Mouse (Mus musculus): ENCODE data around the gene 1700025G04Rik.

Gene 1700025G04Rik

DNA sequence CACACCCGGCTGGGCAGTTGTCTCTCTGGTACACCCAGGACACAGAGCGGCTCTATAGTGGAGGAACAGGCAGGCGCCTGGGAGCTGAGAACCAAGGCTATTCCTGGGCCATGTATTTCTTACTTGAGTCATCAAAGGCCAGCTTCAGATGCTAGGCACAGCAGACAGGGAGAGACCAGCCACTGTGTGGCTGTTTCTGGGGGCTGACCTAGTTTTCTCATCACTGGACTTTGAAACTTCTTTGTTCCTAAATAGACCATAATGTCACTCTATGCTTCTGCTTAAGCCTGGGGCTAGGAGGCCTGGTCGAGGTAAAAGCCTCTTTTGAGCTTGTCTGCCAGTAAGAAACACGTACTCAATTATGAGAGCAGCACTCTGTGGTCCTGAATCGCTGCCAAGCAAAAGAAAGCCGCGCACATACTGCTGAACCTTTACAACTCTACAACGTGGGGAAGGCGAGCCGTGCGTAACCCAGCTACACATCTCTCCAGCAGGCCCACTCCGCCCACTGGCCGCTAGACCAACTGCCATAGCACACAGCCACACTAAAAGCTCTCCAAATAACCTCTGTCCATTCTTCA is 199.8 kb downstream of the 1700025G04Rik start:
- peak; percentile 20 to 31 for DNase-seq

DNA sequence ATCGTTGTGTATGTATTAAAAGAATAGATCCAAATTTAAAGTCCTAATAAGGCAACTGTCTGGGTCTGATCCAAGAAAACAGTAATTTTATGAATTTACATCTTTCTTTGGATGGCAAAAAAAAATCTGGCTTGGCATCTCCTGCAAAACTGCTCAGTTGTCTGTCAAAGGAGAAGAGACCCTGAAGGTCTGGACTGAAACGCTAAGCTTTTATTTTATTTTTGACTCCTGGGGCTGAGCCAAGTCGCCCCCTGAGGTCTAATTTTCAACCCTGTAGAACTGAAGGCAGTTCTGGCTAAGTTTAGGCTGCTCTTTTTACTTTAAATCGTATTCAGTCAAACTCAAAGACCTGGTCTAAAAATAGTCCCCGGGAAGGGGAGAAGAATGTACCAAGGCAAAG is 202.3 kb downstream of the 1700025G04Rik start:
- no peak for DNase-seq

DNA sequence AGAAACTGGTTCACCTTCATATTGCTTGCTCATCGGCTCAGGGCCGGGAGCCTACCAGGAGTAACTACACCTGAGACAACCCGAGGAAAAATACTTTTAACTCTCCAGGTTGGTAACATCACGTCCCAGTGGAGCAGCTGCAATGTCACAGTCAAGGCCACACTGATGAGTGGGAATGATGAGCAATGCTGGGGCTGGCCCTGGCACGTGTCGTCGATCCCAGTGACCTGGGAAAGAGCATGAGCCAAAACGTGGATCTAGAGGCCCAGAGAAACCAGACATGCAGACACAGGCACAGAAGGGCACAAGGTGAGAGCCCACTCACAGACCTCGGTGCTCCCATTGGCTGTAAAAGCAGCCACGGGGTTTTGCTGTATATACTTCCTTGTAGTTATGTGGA is 202.8 kb downstream of the 1700025G04Rik start:
- DNase-seq, result no peak

DNA sequence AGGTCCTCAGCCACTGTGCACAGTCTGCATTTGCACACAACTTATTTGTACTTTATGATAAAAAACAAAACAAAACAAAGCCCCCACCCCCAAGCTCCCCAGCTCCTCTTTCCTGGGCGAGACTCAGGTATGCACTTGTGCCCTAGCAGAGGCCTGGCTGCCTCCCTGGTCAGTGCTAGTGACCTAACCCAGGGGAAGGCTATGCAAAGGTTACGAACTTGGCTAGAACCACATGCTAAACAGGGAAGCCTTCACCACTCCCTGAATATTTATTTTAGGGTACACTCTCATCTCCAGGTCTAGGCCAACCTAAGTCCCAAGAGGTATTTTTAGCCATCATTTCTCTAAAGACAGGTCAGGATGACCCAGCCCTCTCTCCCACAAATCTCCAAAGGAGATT is 203.8 kb downstream of the 1700025G04Rik start:
- no peak for DNase-seq

DNA sequence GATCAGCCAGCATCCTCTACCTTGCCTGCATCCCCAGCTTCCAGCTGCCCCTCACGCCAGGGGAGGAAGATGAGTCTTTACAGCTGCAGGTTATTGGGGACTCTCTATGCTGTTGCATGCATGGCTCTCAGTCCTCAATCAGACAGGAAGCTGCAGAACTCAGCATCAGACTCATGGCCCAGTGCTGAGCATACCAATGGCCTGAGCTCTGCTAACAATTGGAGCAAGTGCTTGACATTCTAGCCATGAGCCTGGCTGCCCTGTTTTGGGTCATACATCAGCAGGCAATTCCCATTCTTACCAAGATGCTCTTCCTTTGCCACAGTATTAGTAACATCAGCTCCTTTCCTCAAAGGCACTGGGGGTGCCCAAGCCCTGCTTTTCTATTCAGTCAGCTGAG is 208.7 kb downstream of the 1700025G04Rik start:
- DNase-seq, result no peak

DNA sequence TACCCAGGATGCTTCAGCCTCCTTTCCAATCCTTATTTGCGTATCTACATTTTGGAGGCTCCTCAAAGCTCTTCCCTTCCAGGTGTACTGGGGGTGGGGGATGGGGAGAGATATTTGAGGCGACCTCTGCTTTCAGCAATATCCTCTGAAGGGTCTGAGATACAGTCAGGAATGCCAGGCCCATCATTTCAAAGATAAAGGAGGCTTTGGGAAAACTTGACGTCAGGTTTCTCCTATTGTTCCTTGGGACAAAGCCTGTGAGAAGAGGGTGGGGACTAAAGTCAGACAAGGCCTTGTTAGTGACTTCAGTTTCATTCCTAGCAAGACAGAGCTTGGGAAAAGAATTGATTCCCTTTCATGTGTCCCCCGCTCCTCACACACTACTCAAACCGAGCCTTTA is 209.2 kb downstream of the 1700025G04Rik start:
- no peak for DNase-seq

DNA sequence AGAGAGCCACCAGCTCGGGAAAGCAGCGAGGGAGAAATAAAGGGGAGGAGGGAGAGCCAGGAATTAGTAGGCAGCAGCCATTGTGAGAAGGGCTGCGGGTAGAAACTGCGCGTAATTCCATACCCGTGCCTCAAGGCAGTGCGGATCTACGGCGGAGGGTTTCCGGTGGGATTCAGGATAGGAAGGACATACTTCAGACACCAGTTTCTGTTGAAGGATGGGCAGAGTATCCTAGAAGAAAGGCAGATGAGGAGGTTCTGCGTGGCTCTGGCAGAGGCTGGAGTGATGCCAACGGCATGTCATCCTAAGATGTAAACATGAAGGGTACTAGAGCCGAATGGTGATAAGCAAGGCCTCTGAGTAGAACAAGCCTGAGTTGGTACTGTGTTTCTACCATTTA is 210.0 kb downstream of the 1700025G04Rik start:
- DNase-seq, result no peak

DNA sequence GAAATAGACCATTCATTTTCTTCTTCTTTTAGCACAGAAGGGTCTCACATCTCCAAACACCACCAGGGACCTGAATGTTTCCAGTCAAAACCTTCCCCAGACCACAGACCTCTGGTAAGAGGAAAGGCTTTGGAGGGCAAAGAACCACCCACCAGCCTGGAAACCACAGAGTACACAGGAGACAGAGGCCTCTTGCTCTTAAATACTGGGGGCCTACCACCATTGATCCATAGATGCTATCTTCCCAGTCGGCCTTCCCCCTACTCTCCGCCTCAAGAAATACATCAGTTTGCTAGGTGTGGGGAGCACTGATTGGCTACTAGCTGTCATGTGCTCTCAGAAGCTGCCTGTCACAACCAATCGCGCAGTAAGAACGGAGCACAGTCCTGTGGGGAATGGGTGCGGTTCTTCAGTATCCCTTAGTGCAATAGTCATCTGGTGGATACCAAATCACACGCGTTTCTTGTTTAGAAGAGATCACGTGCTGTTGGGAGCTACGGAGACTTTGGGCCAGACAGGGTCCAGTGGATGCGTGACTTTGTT is 210.5 kb downstream of the 1700025G04Rik start:
- no peak for DNase-seq

DNA sequence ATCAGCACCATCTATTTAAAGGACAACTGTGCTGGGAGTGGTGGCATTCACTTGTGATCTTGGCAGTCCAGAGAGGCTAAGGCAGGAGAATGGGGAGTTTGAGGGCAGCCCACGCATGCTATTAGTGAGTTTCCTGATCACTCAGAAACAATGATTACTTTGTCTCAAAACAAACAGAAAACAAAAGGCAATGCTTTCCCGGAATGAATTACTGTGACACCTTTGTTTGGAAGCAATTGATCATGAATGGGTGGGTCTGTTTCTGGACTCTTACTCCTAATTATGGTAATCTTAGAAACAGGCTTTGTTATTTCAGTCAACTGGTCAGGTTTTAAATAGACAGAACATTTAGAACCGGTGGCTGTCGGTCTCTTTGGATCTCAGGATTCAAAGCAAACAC is 211.5 kb downstream of the 1700025G04Rik start:
- DNase-seq, result no peak

DNA sequence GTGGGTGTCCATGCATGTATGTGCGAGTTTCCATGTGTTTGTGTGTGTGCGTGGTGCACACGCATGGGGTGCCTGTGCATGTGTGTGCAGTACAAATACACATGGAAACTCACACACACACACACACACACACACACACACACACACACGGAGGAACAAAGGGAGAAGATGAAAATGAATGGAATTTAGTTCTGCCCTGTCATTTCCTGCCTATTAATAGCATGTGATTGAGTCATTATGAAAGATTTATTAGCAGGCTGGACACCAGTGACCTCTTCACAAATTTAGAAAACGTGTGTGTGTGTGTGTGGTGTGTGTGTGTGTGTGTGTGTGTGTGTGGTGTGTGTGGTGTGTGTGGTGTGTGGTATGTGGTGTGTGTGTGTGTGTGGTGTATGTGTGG is 217.0 kb downstream of the 1700025G04Rik start:
- DNase-seq, result no peak

DNA sequence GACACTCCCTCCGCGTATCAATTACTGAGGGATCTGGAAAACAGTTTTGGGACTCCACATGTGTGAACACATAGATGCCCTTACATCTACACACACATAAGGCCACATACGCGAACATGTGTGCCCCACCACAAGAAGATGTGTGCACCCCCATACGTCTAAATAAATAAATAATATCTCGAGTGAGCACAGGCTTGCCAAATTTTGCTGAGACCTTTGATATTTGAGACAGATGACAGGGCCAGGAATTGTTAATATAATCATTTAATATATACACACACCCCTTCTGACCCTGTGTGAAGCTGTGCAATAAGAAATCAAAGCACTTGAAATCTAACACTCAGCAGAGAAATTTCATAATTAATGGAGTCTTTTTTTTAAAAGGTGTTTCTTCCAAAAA is 225.6 kb downstream of the 1700025G04Rik start:
- no peak for DNase-seq

DNA sequence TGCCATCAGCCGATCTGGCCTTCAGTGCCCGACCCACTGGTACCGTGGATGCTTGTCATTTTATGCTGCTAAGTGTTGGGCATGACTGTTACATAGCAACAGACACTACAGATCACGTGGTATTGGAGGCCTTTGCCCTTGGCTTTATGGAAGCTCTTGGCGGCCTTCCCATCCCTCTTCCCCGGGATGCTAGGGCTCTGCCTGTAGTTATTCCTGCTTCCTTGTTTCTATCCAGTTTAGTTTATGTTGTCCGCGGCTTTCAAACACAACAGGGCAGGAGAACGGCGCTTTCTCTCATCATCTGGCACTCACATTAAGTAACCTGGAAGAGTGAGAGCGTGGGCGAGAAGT is 226.2 kb downstream of the 1700025G04Rik start:
- DNase-seq, result peak in 1 of 2 experiments; percentile 7

DNA sequence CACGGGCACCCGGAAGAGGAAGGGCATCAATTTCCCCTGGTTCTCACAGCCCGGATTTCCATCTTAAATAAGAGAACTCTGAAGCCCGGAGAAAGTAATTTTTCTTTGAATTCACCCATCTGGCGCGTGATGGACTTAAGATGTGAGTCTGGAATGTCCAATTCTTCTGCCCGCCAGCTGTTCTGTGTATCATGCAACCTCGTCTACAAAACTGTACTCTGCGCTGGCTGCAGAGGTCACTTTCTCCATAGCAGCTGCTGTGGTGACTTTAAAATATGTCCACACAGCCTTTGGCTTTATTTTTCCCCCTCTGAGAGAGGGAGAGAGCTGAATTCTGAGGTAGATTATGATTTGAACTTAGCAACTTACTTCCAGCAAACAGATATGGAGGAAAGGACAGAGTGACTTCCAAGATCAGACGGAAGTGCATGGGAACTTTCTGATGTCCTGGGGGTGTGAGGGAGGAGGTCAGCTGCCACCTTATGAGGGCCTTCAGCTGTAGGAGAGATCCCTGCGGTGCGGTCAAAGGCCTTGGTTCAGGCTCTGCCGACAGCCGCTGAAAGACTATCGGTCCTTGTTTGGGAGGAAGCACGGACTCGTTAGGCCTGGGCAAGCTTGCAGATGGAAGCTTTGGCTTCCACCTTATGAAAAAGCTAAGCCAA is 226.7 kb downstream of the 1700025G04Rik start:
- DNase-seq, result peak in 1 of 2 experiments; percentile 36

DNA sequence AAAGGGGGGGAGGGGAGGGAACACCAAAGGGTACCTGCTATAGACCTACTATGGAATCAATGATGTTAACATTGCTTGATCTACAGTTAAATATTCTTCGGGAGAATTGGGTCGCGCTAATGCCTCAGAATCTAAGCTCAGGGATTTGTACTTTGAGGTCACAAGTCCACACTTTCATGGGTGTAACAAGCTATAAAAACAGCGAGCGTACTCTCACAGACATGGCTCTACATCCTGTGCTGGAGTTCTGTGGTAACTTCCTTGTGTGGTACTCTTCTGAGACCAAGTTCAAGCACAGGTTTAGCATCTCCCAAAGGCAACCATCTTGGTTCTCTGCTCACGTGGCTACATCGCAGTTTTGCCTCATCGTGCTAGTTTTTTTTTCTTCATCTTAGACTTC is 227.8 kb downstream of the 1700025G04Rik start:
- DNase-seq, result no peak

DNA sequence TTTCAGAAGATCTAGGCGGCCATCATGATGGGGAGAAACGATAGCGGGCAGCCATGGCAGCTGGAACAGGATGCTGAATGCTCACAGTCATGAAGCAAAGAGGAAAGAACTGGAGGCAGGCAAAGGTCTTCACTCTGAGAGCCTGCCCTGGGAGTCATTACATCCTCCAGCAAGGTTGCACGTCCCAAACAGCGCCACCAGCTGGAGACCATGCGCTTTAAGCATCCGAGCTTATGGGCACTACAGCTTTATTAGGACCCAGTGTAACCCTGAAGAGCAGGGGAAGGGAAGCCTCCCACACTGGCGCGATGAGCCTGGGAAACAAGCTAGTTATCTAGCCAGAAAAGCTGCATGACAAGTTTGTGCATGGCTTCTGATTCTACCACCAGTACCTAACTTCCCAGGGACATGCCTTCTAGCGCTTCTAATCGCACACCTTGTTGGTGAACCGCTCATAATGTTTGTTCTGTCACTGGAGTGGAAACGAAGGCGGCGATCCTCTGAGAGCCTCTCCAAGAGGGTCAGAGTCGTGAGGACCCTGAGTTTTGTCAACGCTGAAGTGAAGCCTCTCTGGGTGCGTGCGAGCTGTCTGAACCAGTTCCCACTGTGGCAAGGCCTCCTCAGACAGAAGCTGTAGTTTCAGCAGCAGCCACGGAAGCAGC is 228.5 kb downstream of the 1700025G04Rik start:
- DNase-seq, result no peak

DNA sequence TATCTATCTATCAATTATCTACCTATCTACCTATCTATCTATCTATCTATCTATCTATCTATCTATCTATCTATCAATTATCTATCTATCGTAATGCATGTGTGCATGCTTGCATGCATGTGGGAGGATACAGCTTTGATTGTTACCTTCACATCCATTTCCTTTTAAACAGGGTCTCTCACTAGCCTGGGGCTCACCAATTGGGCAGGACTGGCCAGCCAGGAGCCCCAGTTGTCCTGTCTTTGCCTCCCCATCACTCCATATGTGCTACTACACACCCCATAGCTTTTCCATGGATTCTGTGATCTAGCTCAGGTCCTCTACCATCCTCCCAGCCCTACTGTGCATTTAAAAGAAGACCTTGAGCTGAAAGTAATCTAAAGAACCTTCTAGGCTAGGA is 231.5 kb downstream of the 1700025G04Rik start:
- DNase-seq, result no peak

DNA sequence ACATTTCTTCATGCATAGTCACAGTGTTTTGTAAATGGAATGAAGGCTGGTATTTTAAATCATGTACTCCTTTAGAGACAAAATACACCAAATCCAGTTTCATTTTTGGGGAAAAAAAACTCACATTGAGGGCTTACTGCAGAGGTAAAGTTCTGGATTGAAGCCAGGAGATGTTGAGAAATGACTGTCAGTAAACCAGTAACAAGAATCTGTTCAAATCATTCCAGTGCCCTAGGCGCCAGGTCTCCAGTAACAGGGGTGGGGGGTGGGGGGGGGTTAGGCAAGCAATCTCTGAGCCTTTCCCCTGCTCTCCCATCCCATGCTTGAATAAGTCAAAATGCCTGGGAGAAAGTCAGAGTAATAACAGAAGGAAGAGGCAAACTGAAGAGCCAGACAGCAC is 234.4 kb downstream of the 1700025G04Rik start:
- no peak for DNase-seq

DNA sequence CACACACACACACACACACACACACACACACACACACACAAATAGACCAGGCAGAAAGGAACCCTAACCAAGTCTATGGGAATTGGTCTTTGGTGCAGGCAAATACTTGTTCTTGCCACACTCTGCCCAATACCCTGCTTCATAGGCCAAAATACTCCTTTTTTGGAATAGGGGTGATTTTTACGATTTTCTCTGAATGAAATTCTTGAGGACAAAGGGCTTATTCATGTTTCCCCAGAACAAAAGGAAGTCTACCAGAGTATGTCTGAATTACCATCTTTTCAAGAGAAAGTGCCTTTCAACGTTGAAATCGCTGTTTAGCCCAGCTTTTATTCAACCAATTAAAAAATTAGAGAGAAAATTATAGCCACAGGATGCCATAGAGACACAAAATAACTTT is 237.9 kb downstream of the 1700025G04Rik start:
- no peak for DNase-seq

DNA sequence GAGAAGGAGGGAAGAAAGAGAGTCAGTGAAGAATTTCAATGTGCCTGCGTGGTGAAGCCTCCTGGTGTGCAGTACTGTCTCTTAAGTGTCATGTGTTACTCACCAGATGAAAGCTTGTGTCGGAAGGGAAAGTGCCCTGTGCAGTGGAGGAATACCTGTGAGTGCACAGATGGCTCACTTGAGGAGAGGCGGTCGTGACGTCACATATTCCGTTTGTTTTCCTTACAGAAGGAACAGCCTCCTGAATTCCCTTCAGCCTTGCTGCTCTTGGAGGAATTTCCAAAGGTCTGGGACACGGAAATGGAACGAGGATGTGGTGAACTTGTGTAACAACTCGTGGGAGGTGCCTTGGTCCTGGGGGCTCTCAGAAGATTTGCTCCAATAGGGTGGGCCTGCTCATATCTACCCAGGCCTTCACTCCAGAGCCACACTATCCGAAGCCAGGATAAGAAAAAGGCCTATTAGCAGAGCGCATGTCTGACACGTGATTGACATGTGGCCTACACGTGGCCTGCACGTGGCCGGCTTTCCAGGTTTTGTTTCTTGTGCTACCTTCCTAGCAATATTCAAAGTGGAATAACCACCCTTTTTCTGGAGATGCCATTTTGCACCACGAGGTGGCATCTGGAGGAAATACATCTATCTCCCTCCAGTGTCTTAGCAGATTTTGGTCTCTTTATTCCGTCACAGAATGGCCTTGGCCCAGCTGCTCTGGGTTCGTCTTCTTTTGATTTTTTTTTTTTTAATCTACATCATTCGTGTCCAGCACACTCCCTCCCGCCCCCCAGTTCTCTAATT is 238.7 kb downstream of the 1700025G04Rik start:
- no peak for DNase-seq

DNA sequence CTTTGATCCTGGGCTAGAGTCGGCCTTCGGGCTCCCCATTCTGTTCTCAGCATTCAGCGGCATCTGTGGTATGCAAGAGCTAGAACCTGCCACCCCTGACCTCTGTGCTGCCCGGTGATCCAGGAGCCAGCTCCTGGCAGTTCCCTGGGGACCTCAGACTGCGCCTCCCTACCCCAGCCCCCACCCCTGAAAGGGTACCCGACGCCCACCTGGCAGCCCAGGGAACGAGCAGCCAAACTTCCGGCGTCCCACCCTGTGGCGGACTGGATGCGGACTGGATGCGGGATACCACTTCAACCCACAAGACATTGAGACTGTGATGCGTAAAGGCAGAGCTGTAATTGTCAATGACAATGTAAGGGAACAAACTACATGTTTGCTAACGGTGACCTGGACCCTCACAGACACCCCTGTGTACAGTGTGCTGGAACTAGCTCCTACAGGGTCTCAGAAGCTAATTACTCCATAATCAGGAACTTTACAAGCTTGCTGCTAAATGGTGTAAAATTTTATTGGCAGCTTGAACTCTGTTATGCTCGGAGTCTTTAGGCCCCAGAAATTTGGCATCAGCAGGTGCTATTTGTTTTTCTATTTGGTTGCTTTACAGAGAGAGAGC is 239.8 kb downstream of the 1700025G04Rik start:
- DNase-seq, result no peak

DNA sequence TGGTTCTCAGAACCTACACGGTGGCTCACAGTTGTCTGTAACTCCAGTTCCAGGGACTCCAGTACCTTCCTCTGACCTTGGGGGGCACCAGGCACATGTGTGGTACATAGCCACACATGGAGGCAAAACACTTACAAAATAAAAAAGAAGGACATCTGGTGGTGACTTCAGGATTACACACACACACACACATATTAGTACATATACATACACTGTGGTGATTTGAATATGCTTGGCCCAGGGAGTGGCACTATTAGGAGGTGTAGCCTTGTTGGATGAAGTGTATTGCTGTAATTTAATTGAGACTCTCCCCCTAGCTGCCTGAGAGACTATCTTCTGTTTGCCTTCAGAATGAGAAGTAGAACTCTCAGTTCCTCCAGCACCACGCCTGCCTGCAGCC is 241.6 kb downstream of the 1700025G04Rik start:
- DNase-seq, result no peak

DNA sequence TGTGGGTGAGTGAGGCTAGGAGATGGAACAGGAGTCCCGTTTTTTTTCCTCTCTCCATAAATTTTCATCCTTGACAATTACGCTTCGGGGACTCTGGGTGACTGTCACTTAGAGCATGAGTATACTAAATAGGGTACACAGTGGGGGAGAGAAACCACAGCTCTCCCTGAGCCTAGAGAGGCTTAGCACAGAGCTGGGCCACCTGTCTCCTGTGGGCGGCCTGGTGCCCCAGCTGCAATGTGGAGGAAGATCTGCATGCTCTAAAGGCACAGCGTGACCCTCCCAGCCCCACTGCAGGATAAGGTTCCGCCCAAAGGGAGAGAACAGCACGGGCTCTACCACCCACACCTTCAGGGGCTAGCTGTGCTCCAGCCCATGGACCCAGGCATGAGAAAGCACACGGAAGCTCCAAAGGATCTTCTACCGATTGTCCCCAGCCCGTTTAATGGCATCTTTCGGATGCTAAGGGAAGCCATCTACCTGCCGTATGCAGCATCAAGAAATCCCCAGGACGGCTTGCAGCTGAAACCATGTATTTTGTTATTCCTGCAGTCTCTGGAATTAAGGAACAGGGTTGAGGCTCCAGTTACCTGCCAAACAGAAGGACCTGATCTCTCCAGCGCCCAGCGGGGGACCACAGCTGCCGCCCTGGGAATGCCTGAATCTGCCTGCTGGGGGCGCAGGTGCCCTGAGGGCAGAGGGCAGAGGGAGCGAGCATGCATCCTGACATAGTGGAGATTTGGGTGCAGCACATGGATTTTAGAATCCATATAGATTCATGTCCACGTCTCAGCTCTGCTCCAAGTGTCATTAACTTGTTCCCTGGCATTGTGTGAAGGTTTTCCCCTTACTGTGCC is 243.8 kb downstream of the 1700025G04Rik start:
- DNase-seq, result no peak
